Mouse (Mus musculus) G1E (cell line): ENCODE results near the gene Yif1b.

ENCODE experiments used
- CTCF ChIP-seq: IDR thresholded peaks from 2 replicates; pipeline ENCODE4 v1.5.1; 2012; ENCODE audit warnings: low read depth, low read length, inconsistent platforms, mixed read lengths
- GATA1 ChIP-seq: IDR thresholded peaks from 2 replicates; pipeline ENCODE4 v1.6.1; 2012; ENCODE audit warnings: borderline replicate concordance, low read length, inconsistent platforms, mixed read lengths
- GATA2 ChIP-seq: IDR thresholded peaks from 2 replicates; pipeline ENCODE4 v1.6.1; 2012; ENCODE audit warnings: low read depth, low read length, inconsistent platforms, borderline replicate concordance
- POLR2AphosphoS5 ChIP-seq: IDR thresholded peaks from 2 replicates; pipeline ENCODE4 v1.6.1; 2012; ENCODE audit warnings: low read depth, low read length, inconsistent platforms; ENCODE audit not compliant: insufficient replicate concordance

- TF ChIP-seq CTCF (no peak), GATA1 (no peak), POLR2AphosphoS5 (no peak), GATA2 (no peak)
Measured at GRCm38 (mm10) chr7:29292458-29293098, 54.4 kb downstream of the Yif1b start.
